Mouse (Mus musculus) adrenal gland, postnatal 14 days (tissue): ENCODE data around the gene Atg7. TPM values are rescaled to one million over a fixed set of nuclear protein-coding genes. Genes with fewer than 3 reads are reported as not detected.
"Not testable (repeated sequence)": the region's sequence is repeated elsewhere in the genome, so short reads cannot be mapped to it uniquely, and the experiment has no call there.

ENCODE experiments used
- DNase-seq: peaks from one replicate; pipeline ENCODE4 v3.0.0; 2021; ENCODE audit warnings: mixed read lengths
- long read RNA-seq, 2 experiments: library from polyadenylated mRNA; stranded (forward); transcript quantifications; one replicate each; pipeline ENCODE4 v2.0.0; 2021
- total RNA-seq: library from RNA; stranded (reverse); gene quantifications from 2 replicates; pipeline ENCODE4 v1.2.3, GENCODE M21; 2021

Atg7 gene
- total RNA-seq = 27.4 and 31.9 TPM in 2 replicates
- long read RNA-seq, experiment 1, transcript Atg7-201 (19 exons, 3,761 nt) = major isoform, 13 of 28 reads
- long read RNA-seq, experiment 1, partial matches to known transcripts = 7 of 28 reads
- long read RNA-seq, experiment 1, other reads (novel, unspliced or antisense) = 8 of 28 reads
- long read RNA-seq, experiment 2, transcript Atg7-201 (19 exons, 3,761 nt) = major isoform, 7 of 17 reads
- long read RNA-seq, experiment 2, partial matches to known transcripts = 6 of 17 reads
- long read RNA-seq, experiment 2, other reads (novel, unspliced or antisense) = 3 of 17 reads

GRCm38 (mm10) chr6:114642601-114643528 is at the start of gene Atg7:
TSS of gene Atg7 (plus strand) at chr6:114643097.
- DNase-seq = peak; percentile 96

- peak; percentile 76 for DNase-seq
Measured at GRCm38 (mm10) chr6:114614076-114614475, 28.8 kb upstream of the Atg7 start.

GRCm38 (mm10) chr6:114633886-114634285 is 9.0 kb upstream of the Atg7 start:
- not testable (repeated sequence) for DNase-seq

GRCm38 (mm10) chr6:114643716-114644115 is 819 bp downstream of the Atg7 start:
- no peak for DNase-seq

- DNase-seq = no peak
Measured at GRCm38 (mm10) chr6:114644531-114644930, 1.6 kb downstream of the Atg7 start.

- DNase-seq = no peak
Measured at GRCm38 (mm10) chr6:114646201-114646600, 3.3 kb downstream of the Atg7 start.

GRCm38 (mm10) chr6:114647011-114647410 is 4.1 kb downstream of the Atg7 start:
- DNase-seq = no peak

- DNase-seq = no peak
Measured at GRCm38 (mm10) chr6:114648352-114649030, 5.6 kb downstream of the Atg7 start.

GRCm38 (mm10) chr6:114652209-114652608 is 9.3 kb downstream of the Atg7 start:
- DNase-seq = peak; percentile 22

- DNase-seq = no peak
Measured at GRCm38 (mm10) chr6:114656826-114657600, 14.1 kb downstream of the Atg7 start.

- DNase-seq = no peak
Measured at GRCm38 (mm10) chr6:114657807-114658206, 14.9 kb downstream of the Atg7 start.

GRCm38 (mm10) chr6:114659278-114659991 is 16.5 kb downstream of the Atg7 start:
- no peak for DNase-seq

- DNase-seq = no peak
Measured at GRCm38 (mm10) chr6:114659992-114660800, 17.3 kb downstream of the Atg7 start.

GRCm38 (mm10) chr6:114663707-114664106 is 20.8 kb downstream of the Atg7 start:
- DNase-seq = no peak

- DNase-seq = no peak
Measured at GRCm38 (mm10) chr6:114664716-114665115, 21.8 kb downstream of the Atg7 start.

GRCm38 (mm10) chr6:114667518-114667917 is 24.6 kb downstream of the Atg7 start:
- DNase-seq = no peak

- no peak for DNase-seq
Measured at GRCm38 (mm10) chr6:114674771-114675170, 31.9 kb downstream of the Atg7 start.

GRCm38 (mm10) chr6:114676091-114676490 is 33.2 kb downstream of the Atg7 start:
- no peak for DNase-seq

GRCm38 (mm10) chr6:114682092-114682711 is 39.3 kb downstream of the Atg7 start:
- no peak for DNase-seq

- DNase-seq = no peak
Measured at GRCm38 (mm10) chr6:114683741-114684140, 40.8 kb downstream of the Atg7 start.
